18 mouse cellular contexts compared by ENCODE assay signal in the genomic region with DNA sequence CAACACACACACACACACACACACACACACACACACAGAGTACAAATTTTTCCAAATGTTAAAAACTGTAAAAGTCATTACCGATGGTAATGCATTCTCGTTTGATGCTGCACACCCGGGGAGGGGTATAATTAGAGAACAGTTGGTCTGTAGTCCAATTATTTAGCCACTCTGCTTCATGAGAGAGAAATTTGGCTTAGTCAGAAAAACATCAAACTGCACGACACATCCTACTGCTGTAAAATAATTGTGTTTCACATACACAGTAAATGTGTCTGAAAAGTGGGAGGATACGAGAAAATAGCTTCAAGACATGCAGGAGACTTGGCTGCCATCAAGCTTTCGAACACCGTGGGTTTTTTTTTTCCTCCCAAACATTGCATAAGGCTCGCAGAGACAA.
DNase-seq lines count a peak whose midpoint lies in the region; ATAC-seq and TF ChIP-seq lines count a peak whose summit lies in the region.
"Had no signal": no experiment of that assay in that cellular context is flagged by ENCODE, and none has a peak within 500 bp of the region (broad histone marks: within the 10 kb centered on the region; RNA-seq: fewer than 3 reads in every experiment).

No protein-coding gene starts in this region.

- no peak overlapping the region for H3K4me3 ChIP-seq in forebrain, embryonic 14.5 days (ENCODE audit: low read depth, low read length)
- no peak overlapping the region for H3K4me3 ChIP-seq in forebrain, embryonic 11.5 days (ENCODE audit: low read depth, low read length)
- no peak overlapping the region for H3K4me3 ChIP-seq in intestine, embryonic 15.5 days (replicated peaks)
- H3K4me3 ChIP-seq in kidney, adult 2 months (ENCODE audit: insufficient read depth, low read depth, low read length) = no peak overlapping the region
- H3K4me3 ChIP-seq: limb, embryonic 10.5 days; midbrain, embryonic 12.5 days; myocyte had no signal

- H3K36me3 ChIP-seq in forebrain, embryonic 14.5 days (ENCODE audit: control insufficient read depth, insufficient read depth, low read length) = no peaks in the 10 kb centered on the region
- H3K36me3 ChIP-seq in forebrain, embryonic 11.5 days (ENCODE audit: control insufficient read depth, insufficient read depth, low read length) = no peaks in the 10 kb centered on the region
- H3K36me3 ChIP-seq in intestine, embryonic 15.5 days = no peaks in the 10 kb centered on the region
- no peaks in the 10 kb centered on the region for H3K36me3 ChIP-seq in kidney, adult 2 months (ENCODE audit: control insufficient read depth, insufficient read depth, low read length)
- H3K36me3 ChIP-seq: limb, embryonic 10.5 days; midbrain, embryonic 12.5 days had no signal

- H3K27me3 ChIP-seq in forebrain, embryonic 14.5 days (replicated peaks; ENCODE audit: control insufficient read depth, insufficient read depth, low read length) = no peaks in the 10 kb centered on the region
- H3K27me3 ChIP-seq in forebrain, embryonic 11.5 days (ENCODE audit: control insufficient read depth, insufficient read depth, low read length) = no peaks in the 10 kb centered on the region
- no peaks in the 10 kb centered on the region for H3K27me3 ChIP-seq in intestine, embryonic 15.5 days (replicated peaks)
- H3K27me3 ChIP-seq in kidney, adult 2 months (replicated peaks; ENCODE audit: control insufficient read depth, insufficient read depth, low read length) = no peaks in the 10 kb centered on the region; the same call in 1 of the 2 replicates
- H3K27me3 ChIP-seq: midbrain, embryonic 12.5 days had no signal

- peak; percentile 74 for DNase-seq in forebrain, embryonic 14.5 days (ENCODE audit: low spot score)
- DNase-seq in forebrain, embryonic 11.5 days (ENCODE audit: low spot score) = no peak
- DNase-seq in layer of hippocampus, adult 9-11 months = peak; percentile 6
- DNase-seq in layer of hippocampus, adult 9-10 months (ENCODE audit: low spot score) = no peak
- peak; percentile 78 for DNase-seq in brain, adult 2 months (ENCODE audit: low read depth, low spot score)
- peak; percentile 18 to 26 for DNase-seq in left cerebral cortex, postnatal 36 days (ENCODE audit: low spot score in 2 of 2)
- no peak for DNase-seq in kidney, adult 2 months
- DNase-seq: cerebellum, postnatal 10 days; embryo, embryonic 11 days; lung, adult 2 months; lung, postnatal 36 days; thymus, adult 18-20 months had no signal

- TF ChIP-seq POLR2A in kidney, adult 2 months (IDR thresholded peaks at IDR 0.05; ENCODE audit: low read depth, low read length) = no peak

- no peaks in the 10 kb centered on the region for H3K9me3 ChIP-seq in forebrain, embryonic 14.5 days (replicated peaks; ENCODE audit: control insufficient read depth, low read length)
- H3K9me3 ChIP-seq in forebrain, embryonic 11.5 days (ENCODE audit: control insufficient read depth, low read length) = no peaks in the 10 kb centered on the region
- H3K9me3 ChIP-seq in intestine, embryonic 15.5 days = no peaks in the 10 kb centered on the region
- H3K9me3 ChIP-seq: limb, embryonic 10.5 days; midbrain, embryonic 12.5 days had no signal

- H3K4me1 ChIP-seq in forebrain, embryonic 14.5 days (ENCODE audit: control insufficient read depth, insufficient read depth, low read length) = peaks cover 12% of the 10 kb centered on the region
- H3K4me1 ChIP-seq in forebrain, embryonic 11.5 days (replicated peaks; ENCODE audit: control insufficient read depth, insufficient read depth, low read length) = 0 out of 2 replicates have a peak, but pooled peaks cover 2% of the 10 kb centered on the region
- H3K4me1 ChIP-seq in intestine, embryonic 15.5 days (replicated peaks) = no peaks in the 10 kb centered on the region
- H3K4me1 ChIP-seq in kidney, adult 2 months (ENCODE audit: control insufficient read depth, insufficient read depth, low read length) = no peaks in the 10 kb centered on the region

- peak; percentile 63 for ATAC-seq in forebrain, embryonic 14.5 days
- no peak for ATAC-seq in forebrain, embryonic 11.5 days (replicated peaks; ENCODE audit: low FRiP score)
- no peak for ATAC-seq in intestine, embryonic 15.5 days
- ATAC-seq: intestine, embryonic 16.5 days had no signal

- H3K4me2 ChIP-seq in forebrain, embryonic 14.5 days (ENCODE audit: low read length) = no peak overlapping the region
- H3K4me2 ChIP-seq in forebrain, embryonic 11.5 days (ENCODE audit: low read depth, low read length, severe bottlenecking) = no peak overlapping the region
- H3K4me2 ChIP-seq in intestine, embryonic 15.5 days (replicated peaks) = no peak overlapping the region
- H3K4me2 ChIP-seq: liver, embryonic 11.5 days; midbrain, embryonic 12.5 days had no signal

- intact Hi-C loops in left cerebral cortex, postnatal 36 days (cut with DNase I) = loop anchor here (5.0 kb wide), 2 partner anchors 95 to 115 kb away; no protein-coding TSS in a partner anchor

- no peak overlapping the region for H3K9ac ChIP-seq in forebrain, embryonic 14.5 days (ENCODE audit: low read length)
- H3K9ac ChIP-seq in forebrain, embryonic 11.5 days (ENCODE audit: low read length) = no peak overlapping the region
- H3K9ac ChIP-seq in intestine, embryonic 15.5 days = no peak overlapping the region
- H3K9ac ChIP-seq: midbrain, embryonic 12.5 days had no signal

- WGBS in forebrain, embryonic 14.5 days = 8% methylated on average over 8 of the region's 8 CpGs
- WGBS in forebrain, embryonic 11.5 days = 59% methylated on average over 8 of the region's 8 CpGs
- 70% methylated on average over 8 of the region's 8 CpGs for WGBS in intestine, embryonic 15.5 days
- 48% methylated on average over 8 of the region's 8 CpGs for WGBS in kidney, adult 2 months

- no peak overlapping the region for H3K27ac ChIP-seq in forebrain, embryonic 14.5 days (ENCODE audit: low read depth, low read length)
- H3K27ac ChIP-seq in forebrain, embryonic 11.5 days (ENCODE audit: low read depth, low read length) = no peak overlapping the region
- H3K27ac ChIP-seq in intestine, embryonic 15.5 days = no peak overlapping the region
- H3K27ac ChIP-seq in kidney, adult 2 months (ENCODE audit: insufficient read depth, low read depth, low read length) = no peak overlapping the region
- H3K27ac ChIP-seq: limb, embryonic 10.5 days; midbrain, embryonic 12.5 days had no signal

- no peak for TF ChIP-seq CTCF in kidney, adult 2 months (conservative IDR thresholded peaks at IDR 0.05; ENCODE audit: insufficient read depth, insufficient read length, low read depth, low read length)

Comparison
In these comparisons a context has a peak if more than half of its experiments do, and no peak if none do; other contexts are left out.
1. DNase-seq: peak in forebrain, embryonic 14.5 days (single experiment), layer of hippocampus, adult 9-11 months (single experiment), brain, adult 2 months (single experiment) and left cerebral cortex, postnatal 36 days (2 of 2); none in forebrain, embryonic 11.5 days (single experiment), layer of hippocampus, adult 9-10 months (single experiment) and kidney, adult 2 months (single experiment).